Comparison of ENCODE assay signal across 15 mouse cellular contexts in genomic region chr2:33983112-33983748, GRCm38 (mm10).
DNase-seq lines count a peak whose midpoint lies in the region; ATAC-seq lines count a peak whose summit lies in the region.
"Had no signal": no experiment of that assay in that cellular context is flagged by ENCODE, and none has a peak within 500 bp of the region (broad histone marks: within the 10 kb centered on the region; RNA-seq: fewer than 3 reads in every experiment).

No protein-coding gene starts in this region.

- H3K9me3 ChIP-seq in hindbrain, embryonic 12.5 days (replicated peaks), result no peaks in the 10 kb centered on the region
- no peaks in the 10 kb centered on the region for H3K9me3 ChIP-seq in hindbrain, embryonic 10.5 days
- no peaks in the 10 kb centered on the region for H3K9me3 ChIP-seq in forebrain, embryonic 13.5 days (replicated peaks)
- no peaks in the 10 kb centered on the region for H3K9me3 ChIP-seq in hindbrain, embryonic 13.5 days
- no peaks in the 10 kb centered on the region for H3K9me3 ChIP-seq in midbrain, embryonic 16.5 days (replicated peaks; ENCODE audit: control insufficient read depth, low read length, poor library complexity, severe bottlenecking)
- H3K9me3 ChIP-seq: embryonic facial prominence, embryonic 12.5 days; heart, embryonic 15.5 days; limb, embryonic 13.5 days had no signal

- no peaks in the 10 kb centered on the region for H3K27me3 ChIP-seq in hindbrain, embryonic 12.5 days
- H3K27me3 ChIP-seq in hindbrain, embryonic 10.5 days (ENCODE audit: insufficient read depth, poor library complexity, severe bottlenecking), result no peaks in the 10 kb centered on the region
- 0 out of 2 replicates have a peak, but pooled peaks cover 8% of the 10 kb centered on the region for H3K27me3 ChIP-seq in forebrain, embryonic 13.5 days
- no peaks in the 10 kb centered on the region for H3K27me3 ChIP-seq in hindbrain, embryonic 13.5 days
- no peaks in the 10 kb centered on the region; the same call in 1 of the 2 replicates for H3K27me3 ChIP-seq in midbrain, embryonic 16.5 days (ENCODE audit: control insufficient read depth, insufficient read depth, low read depth, low read length)
- H3K27me3 ChIP-seq: embryonic facial prominence, embryonic 12.5 days; heart, embryonic 15.5 days had no signal

- H3K4me3 ChIP-seq in hindbrain, embryonic 12.5 days, result no peak overlapping the region
- no peak overlapping the region for H3K4me3 ChIP-seq in hindbrain, embryonic 10.5 days
- no peak overlapping the region for H3K4me3 ChIP-seq in forebrain, embryonic 13.5 days
- no peak overlapping the region for H3K4me3 ChIP-seq in hindbrain, embryonic 13.5 days
- H3K4me3 ChIP-seq in midbrain, embryonic 16.5 days (ENCODE audit: low read depth, low read length), result no peak overlapping the region
- H3K4me3 ChIP-seq: embryonic facial prominence, embryonic 12.5 days; heart, embryonic 15.5 days; limb, embryonic 13.5 days had no signal

- no peak overlapping the region for H3K4me2 ChIP-seq in hindbrain, embryonic 12.5 days (replicated peaks)
- no peak overlapping the region for H3K4me2 ChIP-seq in forebrain, embryonic 13.5 days
- H3K4me2 ChIP-seq in hindbrain, embryonic 13.5 days, result no peak overlapping the region
- H3K4me2 ChIP-seq in midbrain, embryonic 16.5 days (ENCODE audit: low read length), result no peak overlapping the region
- H3K4me2 ChIP-seq: embryonic facial prominence, embryonic 12.5 days; heart, embryonic 15.5 days; limb, embryonic 13.5 days had no signal

- 30% methylated on average over 11 of the region's 11 CpGs for WGBS in hindbrain, embryonic 12.5 days
- WGBS in hindbrain, embryonic 10.5 days, result 44% methylated on average over 11 of the region's 11 CpGs
- 38% methylated on average over 11 of the region's 11 CpGs for WGBS in forebrain, embryonic 13.5 days
- whole genome bisulfite sequencing in hindbrain, embryonic 13.5 days, result 26% methylated on average over 11 of the region's 11 CpGs
- 17% methylated on average over 11 of the region's 11 CpGs for WGBS in midbrain, embryonic 16.5 days

- DNase-seq in hindbrain, embryonic 10.5 days (ENCODE audit: low spot score), result no peak
- DNase-seq in layer of hippocampus, adult 11-12 months (ENCODE audit: low spot score), result no peak
- no peak for DNase-seq in lung, postnatal 10 days
- DNase-seq: adrenal gland, postnatal 36 days; cerebellum, adult 9-10 months; kidney, adult 2 months; thymus, postnatal 4 days had no signal

- no peaks in the 10 kb centered on the region for H3K36me3 ChIP-seq in hindbrain, embryonic 12.5 days
- no peaks in the 10 kb centered on the region for H3K36me3 ChIP-seq in hindbrain, embryonic 10.5 days
- no peaks in the 10 kb centered on the region for H3K36me3 ChIP-seq in forebrain, embryonic 13.5 days (ENCODE audit: poor library complexity, severe bottlenecking)
- no peaks in the 10 kb centered on the region for H3K36me3 ChIP-seq in hindbrain, embryonic 13.5 days
- no peaks in the 10 kb centered on the region for H3K36me3 ChIP-seq in midbrain, embryonic 16.5 days (ENCODE audit: control insufficient read depth, insufficient read depth, low read length)
- H3K36me3 ChIP-seq: embryonic facial prominence, embryonic 12.5 days; heart, embryonic 15.5 days; limb, embryonic 13.5 days had no signal

- ATAC-seq in hindbrain, embryonic 12.5 days (ENCODE audit: low FRiP score), result peak; percentile 83
- peak; percentile 70 for ATAC-seq in forebrain, embryonic 13.5 days
- ATAC-seq in hindbrain, embryonic 13.5 days (ENCODE audit: low FRiP score), result no peak
- ATAC-seq in midbrain, embryonic 16.5 days, result 0 out of 2 replicates have a peak, but pooled peaks have one; percentile 25

- no peak overlapping the region for H3K9ac ChIP-seq in hindbrain, embryonic 12.5 days
- no peak overlapping the region for H3K9ac ChIP-seq in forebrain, embryonic 13.5 days
- 0 out of 2 replicates have a peak overlapping the region, but pooled peaks have one; percentile 24 for H3K9ac ChIP-seq in hindbrain, embryonic 13.5 days
- 0 out of 2 replicates have a peak overlapping the region, but pooled peaks have one; percentile 39 for H3K9ac ChIP-seq in midbrain, embryonic 16.5 days (ENCODE audit: low read depth, low read length)
- H3K9ac ChIP-seq: embryonic facial prominence, embryonic 12.5 days; heart, embryonic 15.5 days; limb, embryonic 13.5 days; liver, embryonic 14.5 days had no signal

- H3K27ac ChIP-seq in hindbrain, embryonic 12.5 days, result peak overlapping the region; percentile 83
- H3K27ac ChIP-seq in hindbrain, embryonic 10.5 days, result no peak overlapping the region
- H3K27ac ChIP-seq in forebrain, embryonic 13.5 days, result peak overlapping the region; percentile 67
- H3K27ac ChIP-seq in hindbrain, embryonic 13.5 days, result peak overlapping the region; percentile 82
- peak overlapping the region; percentile 56; the same call in 1 of the 2 replicates for H3K27ac ChIP-seq in midbrain, embryonic 16.5 days (ENCODE audit: low read length)
- H3K27ac ChIP-seq: embryonic facial prominence, embryonic 12.5 days; heart, embryonic 15.5 days; limb, embryonic 13.5 days; liver, embryonic 14.5 days had no signal

- H3K4me1 ChIP-seq in hindbrain, embryonic 12.5 days, result peaks cover 24% of the 10 kb centered on the region
- H3K4me1 ChIP-seq in hindbrain, embryonic 10.5 days (replicated peaks), result peaks cover 30% of the 10 kb centered on the region
- H3K4me1 ChIP-seq in forebrain, embryonic 13.5 days, result peaks cover 21% of the 10 kb centered on the region
- peaks cover 30% of the 10 kb centered on the region for H3K4me1 ChIP-seq in hindbrain, embryonic 13.5 days (replicated peaks)
- peaks cover 9% of the 10 kb centered on the region for H3K4me1 ChIP-seq in midbrain, embryonic 16.5 days (ENCODE audit: control insufficient read depth, insufficient read depth, low read length)
- H3K4me1 ChIP-seq: embryonic facial prominence, embryonic 12.5 days; heart, embryonic 15.5 days; limb, embryonic 13.5 days had no signal

Comparison
In these comparisons a context has a peak if more than half of its experiments do, and no peak if none do; other contexts are left out.
1. H3K9ac ChIP-seq: peak in hindbrain, embryonic 13.5 days (single experiment) and midbrain, embryonic 16.5 days (single experiment); none in hindbrain, embryonic 12.5 days (single experiment) and forebrain, embryonic 13.5 days (single experiment).